Mouse (Mus musculus) natural killer cell, adult 2 months (primary cell): ENCODE measurements around the gene Spaca5.
A peak's percentile ranks its signal among the peaks of the same experiment; 100 is the strongest.

ENCODE experiments used
- DNase-seq, 2 experiments: peaks; one replicate each; pipeline ENCODE4 v3.0.0; 2022; ENCODE audit warnings: low spot score in 2 of 2

Spaca5 gene

DNA sequence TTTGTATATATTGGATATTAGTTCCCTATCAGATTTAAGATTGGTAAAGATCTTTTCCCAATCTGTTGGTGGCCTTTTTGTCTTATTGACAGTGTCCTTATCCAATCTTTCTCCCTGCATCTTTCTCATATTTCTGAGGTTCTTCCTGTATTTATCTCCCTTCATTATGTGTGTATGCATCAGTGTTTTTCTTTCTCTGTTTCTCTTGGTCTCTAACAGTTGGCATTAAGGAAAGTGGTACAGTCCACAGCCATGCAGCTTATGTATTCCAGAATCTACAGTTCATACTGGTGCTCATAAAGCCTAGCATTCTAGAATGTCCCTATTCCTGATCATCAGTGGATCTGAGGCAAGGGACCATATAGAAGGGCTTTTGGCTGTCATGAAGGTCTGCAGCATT, at the start of gene Spaca5:
Spaca5 (plus strand) TSS at position 301 of the 400 bp plus-strand sequence.
- no peak for DNase-seq

DNA sequence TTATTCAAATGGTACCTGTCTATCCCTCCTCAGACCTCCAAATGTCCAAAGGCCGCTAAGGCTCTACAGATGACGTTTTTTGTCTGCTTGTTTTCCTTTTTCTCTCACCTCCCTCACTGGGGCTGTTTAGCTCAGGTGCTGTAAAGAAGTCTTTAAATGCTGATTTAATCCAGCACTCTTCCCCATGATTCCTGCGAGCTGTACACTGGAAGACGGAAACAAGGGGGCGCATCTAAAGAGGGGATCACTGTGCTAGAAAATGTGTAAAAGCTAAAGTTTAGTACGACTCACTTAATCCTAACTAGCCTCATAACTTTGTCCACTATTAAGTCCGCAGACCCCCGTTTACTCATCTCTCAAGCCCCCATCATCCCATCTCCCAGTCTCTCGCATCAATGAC, 6.7 kb upstream of the Spaca5 start:
- DNase-seq: no peak

DNA sequence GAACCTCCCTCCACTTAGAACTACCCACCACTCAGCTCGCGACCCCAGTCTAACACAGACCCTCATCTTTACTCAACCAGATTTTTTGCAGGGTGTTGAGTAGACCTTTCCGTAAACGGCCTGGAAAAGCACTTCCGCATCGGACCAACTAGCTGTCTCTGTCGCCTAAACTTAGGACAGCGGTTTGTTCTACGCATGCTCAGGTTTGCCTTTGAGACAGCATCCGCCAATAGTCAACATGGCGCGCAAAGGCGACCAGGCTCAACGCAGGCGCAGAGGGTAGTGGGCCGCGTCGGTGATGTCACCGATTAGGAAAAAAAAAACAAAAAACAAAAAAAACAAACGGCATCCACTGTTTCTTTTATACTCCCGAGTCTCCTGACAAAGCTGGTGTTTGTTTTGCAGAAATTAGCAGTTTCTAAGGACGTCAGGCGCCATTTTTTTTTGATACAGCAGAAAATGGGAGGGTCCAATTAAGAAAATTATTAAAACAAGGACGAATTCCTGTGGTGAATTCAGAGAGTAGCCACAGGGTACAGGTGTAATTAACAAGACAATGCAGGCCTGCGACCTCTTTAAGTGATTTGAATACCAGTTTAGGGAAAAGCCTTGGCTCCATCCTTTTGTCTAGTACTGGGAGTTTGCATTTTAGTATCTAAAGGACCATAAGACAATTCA, 6.2 kb upstream of the Spaca5 start, which contains the start of gene Zfp182:
Zfp182 (minus strand) TSS at position 451 of the 678 bp plus-strand sequence.
- DNase-seq: peak; percentile 69

DNA sequence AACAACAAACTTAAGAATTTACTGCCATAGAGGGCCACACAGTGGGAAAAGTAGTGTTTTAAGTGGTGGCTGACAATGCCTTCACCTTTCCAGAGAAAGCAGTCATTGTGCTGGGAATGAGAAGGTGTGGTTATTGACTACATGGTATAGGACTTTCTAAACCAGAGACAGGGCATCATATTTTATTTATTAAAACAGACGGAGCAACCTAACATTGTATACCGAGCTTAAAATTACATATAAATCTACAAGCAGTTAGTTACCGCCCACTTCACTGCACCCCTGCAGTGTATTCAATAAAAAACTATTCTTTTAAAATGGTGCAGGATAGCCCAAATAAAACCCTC, 5.7 kb upstream of the Spaca5 start:
- no peak for DNase-seq

DNA sequence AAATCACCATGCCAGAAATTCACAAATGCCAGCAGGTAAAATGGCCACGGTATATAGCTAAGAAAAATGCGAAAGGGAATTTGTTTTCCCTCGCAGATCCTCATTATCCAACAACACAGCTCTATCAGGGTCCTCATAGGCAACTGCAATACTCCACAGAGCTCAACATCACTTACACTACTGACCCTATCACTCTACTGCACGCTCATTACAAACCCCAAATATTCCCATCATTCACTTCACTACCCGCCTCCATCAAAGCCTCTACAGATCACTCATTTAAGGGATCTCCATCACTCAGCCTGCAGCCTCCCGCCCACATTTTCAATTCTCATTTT, 20.4 kb downstream of the Spaca5 start:
- DNase-seq: no peak

DNA sequence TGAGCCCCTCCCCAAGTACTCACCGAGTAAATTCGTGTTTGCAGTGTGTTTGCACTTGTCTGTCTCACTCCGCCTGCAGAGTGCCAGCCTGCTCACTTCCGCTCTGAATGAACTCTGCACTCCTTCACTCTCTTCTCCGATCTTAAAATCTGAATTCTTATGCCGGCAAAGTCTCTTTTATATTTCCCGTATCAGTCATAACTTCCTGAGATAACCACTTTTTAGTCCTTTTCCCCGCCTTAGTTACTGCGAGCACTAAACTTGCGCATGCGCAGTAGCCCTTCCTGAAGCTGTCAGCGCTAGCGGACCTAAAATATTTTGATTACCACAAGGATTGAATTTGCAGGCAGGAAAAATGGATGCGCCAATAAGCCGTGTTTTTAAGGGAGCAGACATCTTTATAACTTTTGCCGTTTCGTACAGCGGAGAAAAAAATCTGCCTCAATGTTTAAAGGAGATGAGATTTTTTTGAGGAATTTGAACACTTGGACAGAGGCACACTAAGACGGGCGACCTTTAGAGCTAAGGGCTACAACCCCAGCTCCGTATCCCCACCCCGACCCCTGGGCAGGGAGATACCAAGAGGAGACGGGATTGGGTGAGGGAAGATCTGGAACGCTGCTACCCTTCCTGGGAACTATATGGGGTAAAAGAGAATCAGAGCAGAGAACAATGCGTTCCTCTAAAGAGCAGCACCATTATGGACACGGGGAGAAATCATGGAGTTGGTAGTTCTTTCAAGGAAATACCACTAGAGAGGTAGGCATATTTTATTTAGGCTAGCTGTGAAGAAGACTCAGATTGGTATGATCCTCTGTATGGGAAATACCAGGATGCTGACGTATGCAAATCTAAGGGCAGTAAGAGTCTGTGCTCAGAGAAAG, 21.0 kb downstream of the Spaca5 start, which contains the start of gene Zfp300:
Zfp300 (minus strand) TSS at position 545 of the 884 bp plus-strand sequence.
- DNase-seq: peak; percentile 51 to 53

DNA sequence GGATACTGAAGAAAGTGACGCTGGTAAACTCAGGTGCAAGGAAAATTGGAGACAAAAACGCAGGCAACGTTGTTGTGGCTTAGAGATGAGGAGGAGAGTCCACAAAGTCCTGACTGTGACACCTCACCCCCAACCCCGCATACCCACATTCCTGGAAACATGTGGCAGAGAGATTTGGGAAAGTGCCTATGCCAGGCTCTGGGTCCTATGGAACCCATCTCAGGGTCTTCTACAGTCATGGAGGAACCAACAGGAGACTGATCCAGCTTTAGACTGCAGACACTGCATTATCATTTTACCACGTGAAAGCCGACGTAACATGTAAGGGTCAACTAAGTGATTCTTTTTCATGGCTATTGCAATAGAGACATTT, 21.6 kb downstream of the Spaca5 start:
- DNase-seq: no peak

DNA sequence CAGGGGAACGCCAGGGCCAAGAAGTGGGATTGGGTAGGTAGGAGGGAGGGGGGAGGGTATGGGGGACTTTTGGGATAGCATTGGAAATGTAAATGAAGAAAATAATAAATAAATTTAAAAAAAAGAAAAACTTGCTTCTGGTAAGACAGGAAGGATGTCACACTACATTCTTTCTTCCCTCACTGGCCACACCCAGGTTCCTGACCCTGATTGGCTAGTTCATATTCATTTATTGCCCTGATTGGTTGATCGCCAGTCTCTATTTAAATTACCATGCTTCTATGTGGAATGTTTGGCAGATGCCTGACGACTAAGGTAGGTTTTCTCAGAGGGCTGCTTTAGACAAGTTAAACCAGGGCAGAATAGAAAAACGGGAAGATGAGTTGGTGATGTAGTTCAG, 47.3 kb downstream of the Spaca5 start, which contains the start of gene Ssxa1:
Ssxa1 (plus strand) TSS at position 301 of the 400 bp plus-strand sequence.
- DNase-seq: no peak
